Mouse (Mus musculus) brain, embryonic 14.5 days (tissue): Measurements from ENCODE around the gene Stat3. TPM values are rescaled to one million over a fixed set of nuclear protein-coding genes. Genes with fewer than 3 reads are reported as not detected.

Experiments used
- DNase-seq: peaks from one replicate; pipeline ENCODE4 v3.0.0-alpha.2; 2011; ENCODE audit warnings: low read depth
- CTCF ChIP-seq: fragments of 200-500 bp; IDR thresholded peaks from 2 replicates; pipeline ENCODE4 v1.5.1; 2012; ENCODE audit warnings: inconsistent platforms, mild to moderate bottlenecking, moderate library complexity, borderline replicate concordance; ENCODE audit not compliant: insufficient read depth, insufficient read length; ENCODE audit errors: extremely low read depth
- POLR2A ChIP-seq: fragments of 200-500 bp; IDR thresholded peaks from 2 replicates; pipeline ENCODE4 v1.6.1; 2012; ENCODE audit warnings: mild to moderate bottlenecking, inconsistent platforms, borderline replicate concordance; ENCODE audit not compliant: poor library complexity, insufficient read depth, insufficient read length, severe bottlenecking; ENCODE audit errors: extremely low read depth
- polyA plus RNA-seq: library from polyadenylated mRNA; depleted of rRNA; stranded (reverse); fragments of >200 nt; gene quantifications from 2 replicates; pipeline ENCODE4 v1.2.3, GENCODE M21; 2012

Gene Stat3
- polyA plus RNA-seq, 1 experiment: 36.9 TPM

- TF ChIP-seq POLR2A: no peak
- no peak for TF ChIP-seq CTCF
- no peak for DNase-seq
These were observed 24.3 kb upstream of the Stat3 start for GRCm38 (mm10) chr11:100963647-100964046.

- DNase-seq: no peak
- TF ChIP-seq CTCF: no peak
- TF ChIP-seq POLR2A: no peak
These were observed 23.1 kb upstream of the Stat3 start for GRCm38 (mm10) chr11:100962371-100962911.

- TF ChIP-seq CTCF (no peak), POLR2A (no peak)
- peak; percentile 84 for DNase-seq
These were observed 21.2 kb upstream of the Stat3 start for GRCm38 (mm10) chr11:100960540-100960939.

GRCm38 (mm10) chr11:100959826-100960225, 20.5 kb upstream of the Stat3 start:
- no peak for DNase-seq
- TF ChIP-seq POLR2A (no peak), CTCF (no peak)

- DNase-seq: peak; percentile 82
- TF ChIP-seq POLR2A (no peak), CTCF (peak; percentile 75)
These were observed 20.1 kb upstream of the Stat3 start for GRCm38 (mm10) chr11:100959464-100959810.

GRCm38 (mm10) chr11:100958613-100959463, 19.5 kb upstream of the Stat3 start:
- TF ChIP-seq CTCF: no peak
- no peak for TF ChIP-seq POLR2A
- DNase-seq: no peak

GRCm38 (mm10) chr11:100957915-100958469, 18.7 kb upstream of the Stat3 start:
- TF ChIP-seq CTCF: no peak
- TF ChIP-seq POLR2A: no peak
- no peak for DNase-seq

- TF ChIP-seq POLR2A (no peak), CTCF (peak; percentile 96)
- DNase-seq: peak; percentile 90
These were observed 17.9 kb upstream of the Stat3 start for GRCm38 (mm10) chr11:100957244-100957643.

- no peak for DNase-seq
- TF ChIP-seq CTCF (no peak), POLR2A (no peak)
These were observed 10.2 kb upstream of the Stat3 start for GRCm38 (mm10) chr11:100949540-100949939.

- no peak for DNase-seq
- TF ChIP-seq CTCF: no peak
- no peak for TF ChIP-seq POLR2A
These were observed 9.0 kb upstream of the Stat3 start for GRCm38 (mm10) chr11:100948317-100948716.

- DNase-seq: no peak
- TF ChIP-seq CTCF: peak; percentile 7; the same call in 1 of the 2 replicates
- no peak for TF ChIP-seq POLR2A
These were observed 8.2 kb upstream of the Stat3 start for GRCm38 (mm10) chr11:100947548-100947947.
